Mouse (Mus musculus) T-helper 2 cell (primary cell): ENCODE data around the gene Tmem222.

ENCODE experiments used
- in situ Hi-C: fragments of 300-600 bp; cut with MboI, MseI; formaldehyde crosslinking; loops from one replicate; pipeline ENCODE4 v1.15.1; 2025; ENCODE audit warnings: high pct_unique_total_duplicates

Gene Tmem222

DNA sequence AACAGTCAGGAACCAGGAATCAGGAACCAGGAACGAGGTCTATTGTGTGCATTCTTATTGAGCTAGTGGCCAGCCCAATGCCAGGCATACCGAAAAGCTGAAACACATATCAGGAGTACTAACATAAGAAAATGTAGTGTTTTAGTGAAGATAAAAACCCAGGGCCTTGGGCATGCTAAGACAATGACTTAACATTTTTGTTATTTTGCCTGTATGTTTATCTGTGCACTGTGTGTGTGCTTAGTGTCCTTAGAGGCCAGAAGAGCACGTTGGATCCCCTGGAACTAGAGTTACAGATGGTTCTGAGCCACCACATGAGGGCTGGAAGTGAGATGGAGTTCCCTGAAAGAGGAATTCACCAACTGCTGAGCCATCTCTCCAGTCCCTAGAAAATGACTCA lies 7.7 kb upstream of the Tmem222 start:
- in situ Hi-C loops: no loop called here

DNA sequence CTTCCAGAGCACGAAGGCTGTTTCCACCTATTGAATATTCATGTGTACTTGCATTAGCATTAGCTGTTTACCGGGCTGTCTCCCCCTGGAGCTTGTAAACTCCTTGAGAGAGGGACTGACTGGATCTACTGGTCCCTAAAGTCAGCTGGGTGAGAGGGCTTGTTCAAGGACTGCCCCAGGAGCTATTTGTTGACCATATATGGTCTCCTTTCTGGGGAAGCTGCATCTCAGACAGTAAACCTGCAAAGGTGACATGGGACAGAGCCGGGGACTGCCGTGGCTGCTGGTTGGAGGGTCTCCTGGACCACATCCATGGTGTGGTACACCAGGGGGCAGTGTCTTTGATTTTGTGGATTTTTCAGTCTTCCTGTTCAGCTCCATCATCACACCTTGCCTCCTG lies 5.1 kb upstream of the Tmem222 start:
- in situ Hi-C loops: no loop called here

DNA sequence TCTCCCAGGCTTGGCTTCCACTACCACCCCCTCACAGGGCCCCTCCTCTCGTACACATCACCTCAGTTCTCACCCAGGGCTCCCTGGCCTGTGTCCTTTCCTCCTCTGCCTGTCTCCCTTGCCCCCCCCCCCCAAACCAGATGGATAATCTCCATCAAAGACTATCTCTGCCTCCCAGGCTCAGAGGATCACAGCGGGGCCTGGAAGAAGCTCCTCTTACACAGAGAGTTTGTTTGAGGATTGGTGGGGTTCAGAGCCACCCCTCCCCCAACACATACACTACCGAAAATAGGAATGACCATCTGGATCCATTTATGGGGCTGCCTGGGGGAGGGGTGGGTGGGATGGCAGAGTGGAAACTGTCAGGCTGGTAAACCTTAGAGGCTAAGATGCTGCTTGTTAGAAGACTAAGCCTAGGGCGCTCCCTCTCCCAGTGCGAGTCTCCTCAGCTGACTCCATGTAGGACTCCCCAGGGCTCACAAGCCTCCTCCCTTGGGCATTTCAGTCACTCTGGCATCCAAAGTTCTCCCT lies 4.4 kb upstream of the Tmem222 start:
- in situ Hi-C loops: no loop called here

- in situ Hi-C loops: no loop called here
Observed at GRCm38 (mm10) chr4:133281513-133281912, 3.9 kb upstream of the Tmem222 start.

- in situ Hi-C loops: no loop called here
Observed at GRCm38 (mm10) chr4:133278482-133278881, 890 bp upstream of the Tmem222 start.

GRCm38 (mm10) chr4:133278067-133278466 lies 475 bp upstream of the Tmem222 start:
- in situ Hi-C loops: no loop called here

GRCm38 (mm10) chr4:133270929-133271328 lies 6.7 kb downstream of the Tmem222 start:
- in situ Hi-C loops: no loop called here

GRCm38 (mm10) chr4:133269596-133269995 lies 8.0 kb downstream of the Tmem222 start:
- in situ Hi-C loops: no loop called here

GRCm38 (mm10) chr4:133268931-133269330 lies 8.7 kb downstream of the Tmem222 start:
- in situ Hi-C loops: no loop called here

GRCm38 (mm10) chr4:133266248-133266880 lies 11.2 kb downstream of the Tmem222 start:
- in situ Hi-C loops: no loop called here

- in situ Hi-C loops: no loop called here
Observed at GRCm38 (mm10) chr4:133265759-133266158, 11.8 kb downstream of the Tmem222 start.

DNA sequence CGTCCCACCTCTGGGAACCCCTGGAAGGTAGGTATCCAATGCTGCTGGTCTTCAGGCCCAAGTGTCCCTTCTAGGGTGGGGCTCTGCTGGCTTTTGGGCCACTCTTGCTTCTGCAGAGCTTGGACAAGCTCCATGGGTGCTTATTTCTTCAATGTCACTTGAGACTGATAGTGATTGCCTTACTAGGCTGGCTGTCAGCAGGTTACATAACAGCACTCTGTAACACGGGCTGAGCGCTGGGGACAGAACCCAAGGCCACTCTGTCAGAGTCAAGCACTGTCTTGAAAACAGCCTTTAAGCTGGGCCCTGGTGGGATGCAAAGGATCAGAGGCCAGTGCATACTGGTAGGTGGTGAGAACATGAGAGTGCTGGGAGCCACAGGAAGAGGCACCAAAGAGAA lies 12.3 kb downstream of the Tmem222 start:
- in situ Hi-C loops: no loop called here

DNA sequence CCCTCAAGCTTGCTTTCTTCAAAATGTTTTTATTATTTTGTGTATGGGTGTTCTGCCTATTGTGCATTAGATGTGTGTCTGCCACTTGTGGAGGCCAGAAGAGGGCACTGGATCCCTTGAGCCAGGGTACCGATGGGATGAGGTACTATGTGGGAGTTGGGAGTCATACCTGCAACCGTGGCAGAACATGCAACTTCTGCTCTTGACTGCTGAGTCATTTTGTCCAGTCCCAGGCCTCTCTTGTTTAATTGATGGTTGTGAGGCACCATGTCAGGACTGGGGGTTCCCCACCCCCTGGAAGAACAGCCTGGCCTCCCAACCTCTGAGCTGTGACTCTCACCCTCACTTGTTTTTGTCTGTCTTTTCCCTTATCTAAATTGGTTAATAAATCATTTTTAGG lies 13.0 kb downstream of the Tmem222 start:
- in situ Hi-C loops: no loop called here

DNA sequence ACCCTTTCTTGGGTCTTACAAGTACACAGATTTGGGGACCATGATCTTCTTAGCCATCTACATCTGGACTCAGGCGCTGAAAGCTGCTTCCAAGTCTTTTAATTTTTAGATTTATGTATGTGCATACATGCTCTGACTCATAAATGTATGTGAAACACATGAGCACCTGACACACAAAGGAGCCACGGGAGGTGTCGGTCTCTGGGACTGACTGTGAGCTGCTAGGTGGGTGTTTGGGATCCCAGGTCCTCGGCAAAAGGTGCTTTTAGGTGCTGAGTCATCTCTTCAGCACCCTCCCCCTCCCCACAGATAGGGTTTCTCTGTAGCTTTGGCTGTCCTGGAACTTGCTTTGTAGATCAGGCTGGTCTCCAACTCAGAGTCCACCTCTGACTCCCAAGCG lies 13.8 kb downstream of the Tmem222 start:
- in situ Hi-C loops: no loop called here

- in situ Hi-C loops: no loop called here
Observed at GRCm38 (mm10) chr4:133262882-133263281, 14.7 kb downstream of the Tmem222 start, which contains the start of gene Sytl1. Sytl1 (minus strand) TSS chr4:133263113.

DNA sequence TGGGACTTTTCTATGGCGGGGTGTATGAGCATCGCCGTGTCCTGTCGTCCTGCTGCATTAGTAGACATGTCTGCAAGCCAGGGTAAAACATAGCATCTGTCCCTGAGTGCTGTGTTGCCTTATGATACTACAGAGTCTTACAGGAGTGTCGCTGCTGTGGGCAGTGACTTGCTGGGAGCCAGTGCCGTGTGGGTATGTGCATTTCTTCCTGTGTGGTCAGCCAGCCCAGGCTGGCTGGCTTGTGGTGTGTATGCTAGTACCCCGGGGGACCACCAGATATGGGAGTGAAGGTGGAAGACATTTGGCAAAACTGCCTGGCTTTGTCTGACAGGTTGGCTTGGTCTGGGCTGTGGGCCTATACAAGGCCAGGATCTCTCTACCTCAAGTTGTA lies 15.2 kb downstream of the Tmem222 start:
- in situ Hi-C loops: no loop called here

GRCm38 (mm10) chr4:133261641-133262374 lies 15.8 kb downstream of the Tmem222 start:
- in situ Hi-C loops: no loop called here

DNA sequence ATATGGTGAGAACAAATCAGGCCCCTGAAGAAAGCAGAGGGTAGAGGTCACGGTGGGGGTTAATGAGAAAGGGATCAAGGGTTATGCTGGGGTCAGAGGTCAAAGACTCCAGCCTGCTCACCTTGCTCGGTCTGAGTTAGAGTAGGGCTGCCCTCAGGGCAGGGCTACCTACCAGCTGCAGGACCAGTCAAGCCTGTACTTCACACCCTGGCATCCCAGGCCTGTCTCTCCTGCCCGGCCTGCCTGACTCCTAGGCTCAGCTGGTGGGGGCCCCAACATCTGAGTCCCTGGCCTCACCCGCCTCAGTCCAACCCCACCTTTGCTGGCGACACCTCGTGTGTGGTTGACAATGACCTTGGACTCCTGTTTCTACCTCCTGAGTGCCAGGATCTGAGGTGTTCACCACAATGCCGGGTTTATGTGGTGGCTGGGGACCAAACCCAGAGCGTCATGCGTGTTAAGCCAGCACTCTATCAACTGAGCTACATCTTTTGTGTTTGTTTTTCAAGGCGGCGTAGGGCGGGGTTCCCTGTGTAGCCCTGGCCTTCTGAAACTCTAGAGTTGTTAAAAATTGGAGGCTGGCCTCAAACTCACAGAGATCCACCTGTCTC lies 19.7 kb downstream of the Tmem222 start:
- in situ Hi-C loops: no loop called here

GRCm38 (mm10) chr4:133257230-133257629 lies 20.4 kb downstream of the Tmem222 start:
- in situ Hi-C loops: no loop called here

GRCm38 (mm10) chr4:133256820-133257219 lies 20.8 kb downstream of the Tmem222 start:
- in situ Hi-C loops: no loop called here

GRCm38 (mm10) chr4:133255392-133255791 lies 22.2 kb downstream of the Tmem222 start:
- in situ Hi-C loops: no loop called here

DNA sequence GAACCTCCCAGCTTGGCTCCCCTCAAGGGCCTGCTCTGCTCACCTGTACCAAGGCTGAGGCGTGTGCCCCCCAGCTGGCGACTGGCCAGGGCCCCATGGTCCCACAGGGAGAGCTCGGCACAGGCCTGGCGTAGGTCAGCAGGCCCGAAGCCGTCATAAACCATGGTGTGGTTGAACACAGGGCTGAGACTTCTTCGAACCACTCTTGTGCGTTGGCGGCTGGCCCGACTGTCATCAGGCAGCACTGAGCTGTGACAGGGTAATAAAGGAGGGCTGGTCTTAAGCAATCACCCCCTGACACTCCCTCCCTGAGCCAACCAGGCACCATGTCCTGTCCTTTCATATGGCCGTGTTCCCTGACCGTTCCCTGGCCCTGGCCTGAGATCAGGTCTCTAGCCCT lies 24.2 kb downstream of the Tmem222 start:
- in situ Hi-C loops: no loop called here

GRCm38 (mm10) chr4:133252089-133252488 lies 25.5 kb downstream of the Tmem222 start:
- in situ Hi-C loops: no loop called here
